Mouse (Mus musculus): ENCODE data around the gene Gm17359.

Gm17359 gene

GRCm38 (mm10) chr3:79349311-79349710 is 12.8 kb downstream of the Gm17359 start:
- in situ Hi-C loops (cut with MboI, MseI), result loop anchor here (10.0 kb wide), 1 partner anchor 215 kb away; the partner anchor contains the start of gene Fnip2

GRCm38 (mm10) chr3:79358721-79359120 is 22.3 kb downstream of the Gm17359 start:
- in situ Hi-C loops (cut with MboI, MseI), result no loop called here

DNA sequence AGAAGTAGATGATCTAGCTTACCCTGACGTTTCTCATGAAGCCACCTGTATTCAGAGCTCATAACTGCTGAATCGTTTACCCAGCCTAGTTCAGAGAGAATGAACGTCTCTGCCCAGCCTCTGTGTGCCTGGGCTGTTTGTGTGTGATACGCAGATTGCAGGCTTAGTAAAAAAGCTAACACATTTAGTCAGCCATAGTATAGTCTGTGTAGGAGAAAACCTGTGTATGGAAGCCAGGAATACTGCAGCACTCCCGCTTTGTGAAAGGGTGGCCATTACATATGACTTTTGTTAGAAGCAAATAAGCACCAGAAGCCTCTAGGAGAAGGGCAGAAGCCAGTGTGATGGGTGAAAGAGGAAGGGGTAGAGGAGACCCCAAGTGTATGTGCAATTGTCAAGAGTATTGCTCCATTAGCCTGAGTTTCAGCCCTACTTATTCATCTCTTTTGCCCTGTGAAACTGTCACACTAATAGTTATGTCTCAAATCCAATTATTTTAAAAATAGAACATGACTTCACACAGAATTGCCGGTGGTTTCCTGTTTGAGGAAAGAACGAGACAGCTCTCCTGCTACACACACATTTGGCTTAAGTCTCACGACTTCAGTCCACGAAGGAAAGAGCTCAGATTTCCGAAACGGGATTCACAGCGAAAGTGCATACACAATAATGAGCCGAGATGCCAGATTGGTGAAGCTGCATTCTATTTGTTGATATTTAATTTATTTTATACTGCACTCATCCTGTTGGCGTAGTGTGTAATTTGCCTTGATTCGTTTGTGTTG is 24.0 kb downstream of the Gm17359 start:
- in situ Hi-C loops (cut with MboI, MseI), result no loop called here

GRCm38 (mm10) chr3:79366098-79366497 is 29.6 kb downstream of the Gm17359 start:
- in situ Hi-C loops (cut with MboI, MseI), result no loop called here

GRCm38 (mm10) chr3:79368306-79368705 is 31.8 kb downstream of the Gm17359 start:
- in situ Hi-C loops (cut with MboI, MseI), result no loop called here

DNA sequence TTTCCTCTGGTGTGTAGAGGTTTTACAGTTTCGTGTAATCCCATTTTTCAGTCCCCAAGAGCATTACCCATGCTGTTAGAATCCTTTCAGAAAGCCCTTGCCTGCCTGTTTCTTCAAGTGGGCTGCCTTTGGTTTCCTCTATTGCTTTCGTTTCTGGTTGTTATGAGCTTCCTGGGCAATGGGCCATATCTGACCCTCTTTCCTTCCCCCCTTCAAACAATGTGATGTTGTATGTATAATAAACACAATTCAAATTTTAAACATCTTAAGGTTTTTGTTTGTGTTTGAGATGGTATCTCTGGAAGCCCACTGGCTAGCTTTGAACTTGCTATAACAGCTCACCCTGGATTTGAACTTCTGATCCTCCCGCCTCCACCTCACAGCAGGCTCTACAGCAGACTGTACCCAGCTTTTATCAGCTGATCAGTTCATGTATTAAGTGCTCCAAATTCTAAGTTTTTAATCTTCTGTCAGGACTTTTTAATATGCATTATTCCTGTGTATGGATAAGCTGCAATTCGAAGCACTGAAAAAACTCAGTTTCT is 34.0 kb downstream of the Gm17359 start:
- in situ Hi-C loops (cut with MboI, MseI), result no loop called here

GRCm38 (mm10) chr3:79371506-79372195 is 35.2 kb downstream of the Gm17359 start:
- in situ Hi-C loops (cut with MboI, MseI), result no loop called here

GRCm38 (mm10) chr3:79373930-79374329 is 37.5 kb downstream of the Gm17359 start:
- in situ Hi-C loops (cut with MboI, MseI), result no loop called here

GRCm38 (mm10) chr3:79378086-79378485 is 41.6 kb downstream of the Gm17359 start:
- in situ Hi-C loops (cut with MboI, MseI), result no loop called here

GRCm38 (mm10) chr3:79379255-79379836 is 42.9 kb downstream of the Gm17359 start:
- in situ Hi-C loops (cut with MboI, MseI), result no loop called here

GRCm38 (mm10) chr3:79379873-79380595 is 43.6 kb downstream of the Gm17359 start:
- in situ Hi-C loops (cut with MboI, MseI), result no loop called here

DNA sequence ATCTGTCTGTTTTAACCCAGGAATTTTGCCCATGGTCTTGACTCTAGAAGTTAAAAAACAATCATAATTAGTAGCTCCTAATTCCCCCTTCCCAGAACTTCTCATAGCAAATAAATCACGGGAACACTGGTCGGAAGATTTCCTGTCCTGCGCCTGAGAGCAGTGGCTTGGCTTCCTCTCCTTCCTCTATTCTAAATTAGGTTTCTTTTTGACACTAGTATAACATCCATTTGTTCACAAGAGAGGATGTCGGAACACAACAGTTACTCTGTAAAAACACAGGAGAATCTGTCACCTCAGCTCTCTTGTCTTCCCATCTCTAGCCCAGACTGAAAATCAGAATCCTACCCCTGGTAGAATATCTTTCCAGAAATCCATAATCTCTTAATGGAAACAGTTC is 44.9 kb downstream of the Gm17359 start:
- in situ Hi-C loops (cut with MboI, MseI), result no loop called here

GRCm38 (mm10) chr3:79385434-79386029 is 49.1 kb downstream of the Gm17359 start:
- in situ Hi-C loops (cut with MboI, MseI), result no loop called here

DNA sequence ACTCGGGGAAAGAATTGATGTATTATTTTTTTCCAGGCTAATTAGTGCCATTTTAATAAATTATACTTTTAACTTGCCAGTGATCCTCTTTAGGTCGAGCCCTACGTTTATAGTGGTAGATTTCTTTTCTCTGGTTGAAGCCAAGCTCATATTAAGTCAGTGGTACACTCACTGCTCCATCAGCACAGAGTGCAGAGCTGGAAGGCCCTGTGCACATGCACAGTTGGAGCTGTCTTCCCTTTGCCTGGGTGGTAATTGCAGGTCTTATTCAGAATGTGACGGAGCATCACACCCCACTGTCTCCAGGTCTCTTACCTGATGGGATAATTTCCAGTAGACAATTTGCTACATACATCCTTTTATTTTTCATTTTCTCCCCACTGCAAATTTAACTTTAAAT is 52.6 kb downstream of the Gm17359 start:
- in situ Hi-C loops (cut with MboI, MseI), result no loop called here

- in situ Hi-C loops (cut with MboI, MseI), result no loop called here
Observed at GRCm38 (mm10) chr3:79400552-79400951, 64.1 kb downstream of the Gm17359 start.

DNA sequence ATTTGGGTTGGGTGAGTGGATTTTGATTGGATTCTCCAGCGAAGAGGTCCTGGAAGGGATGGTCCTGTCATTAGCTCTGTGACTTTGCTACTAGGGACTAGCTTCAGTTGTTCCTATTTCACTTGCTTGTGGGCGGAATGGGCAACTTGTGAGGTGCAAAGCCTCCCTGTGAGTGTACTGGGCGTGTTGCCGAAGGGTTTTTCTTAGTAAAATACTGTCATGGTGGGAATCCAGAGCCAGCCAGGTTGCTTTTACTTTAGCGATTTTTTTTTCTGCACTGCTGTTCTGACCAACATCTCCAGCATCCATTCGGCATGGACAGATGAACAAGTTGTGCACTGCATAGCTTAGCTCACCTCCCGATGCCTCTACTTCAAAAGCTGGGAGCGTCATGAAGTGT is 65.6 kb downstream of the Gm17359 start:
- in situ Hi-C loops (cut with MboI, MseI), result no loop called here

DNA sequence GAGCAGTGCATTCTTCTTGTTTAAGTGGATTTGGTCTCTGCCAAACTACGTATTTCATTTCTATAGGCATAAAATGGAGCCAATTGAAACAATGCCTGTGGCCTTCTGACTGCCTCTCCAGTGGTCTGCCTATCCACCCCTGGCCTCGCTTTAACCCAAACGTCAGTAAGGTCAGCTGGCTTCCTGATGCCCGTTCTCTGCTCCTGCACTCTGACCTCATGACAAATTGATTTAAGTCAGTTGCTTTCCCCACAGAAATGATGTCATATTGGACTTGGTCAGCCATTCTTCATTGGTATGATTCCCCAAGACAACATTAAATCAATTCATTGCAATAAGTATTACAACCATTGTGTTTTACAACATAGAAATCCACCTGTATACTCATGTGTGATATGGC is 72.1 kb downstream of the Gm17359 start:
- in situ Hi-C loops (cut with MboI, MseI), result no loop called here

GRCm38 (mm10) chr3:79409927-79410628 is 73.6 kb downstream of the Gm17359 start:
- in situ Hi-C loops (cut with MboI, MseI), result no loop called here

- in situ Hi-C loops (cut with MboI, MseI), result no loop called here
Observed at GRCm38 (mm10) chr3:79410629-79410995, 74.2 kb downstream of the Gm17359 start.

GRCm38 (mm10) chr3:79411666-79412065 is 75.2 kb downstream of the Gm17359 start:
- in situ Hi-C loops (cut with MboI, MseI), result no loop called here

- in situ Hi-C loops (cut with MboI, MseI), result no loop called here
Observed at GRCm38 (mm10) chr3:79413492-79413891, 77.0 kb downstream of the Gm17359 start.
